Mouse (Mus musculus) gastrocnemius, postnatal 25 days (tissue): ENCODE data around the gene Kmt2c. TPM values are rescaled to one million over a fixed set of nuclear protein-coding genes. Genes with fewer than 3 reads are reported as not detected.

ENCODE experiments used
- DNase-seq: peaks from one replicate; pipeline ENCODE4 v3.0.0; 2022
- long read RNA-seq, 2 experiments: library from polyadenylated mRNA; stranded (forward); transcript quantifications; one replicate each; pipeline ENCODE4 v2.0.0; 2021
- total RNA-seq, 2 experiments: library from RNA; stranded (reverse); gene quantifications; 1 replicate in 1 of 2; 2 replicates in 1 of 2; pipeline ENCODE4 v1.2.3; 2021

The Kmt2c gene
- total RNA-seq = 10 to 100 TPM; 27.4 to 29.1 TPM
- long read RNA-seq, experiment 1, partial matches to known transcripts = 0 of 1 reads
- long read RNA-seq, experiment 1, other reads (novel, unspliced or antisense) = 1 of 1 reads
- long read RNA-seq, experiment 2, partial matches to known transcripts = 2 of 3 reads
- long read RNA-seq, experiment 2, other reads (novel, unspliced or antisense) = 1 of 3 reads

GRCm38 (mm10) chr5:25498346-25498820, at the start of gene Kmt2c:
Kmt2c (minus strand) TSS chr5:25498783.
- peak; percentile 74 for DNase-seq

- no peak for DNase-seq
These were observed 48.3 kb upstream of the Kmt2c start for GRCm38 (mm10) chr5:25546912-25547311.

GRCm38 (mm10) chr5:25544566-25544965, 46.0 kb upstream of the Kmt2c start:
- DNase-seq = peak; percentile 36

GRCm38 (mm10) chr5:25544061-25544460, 45.5 kb upstream of the Kmt2c start:
- DNase-seq = peak; percentile 80

GRCm38 (mm10) chr5:25541661-25542060, 43.1 kb upstream of the Kmt2c start:
- DNase-seq = no peak

- no peak for DNase-seq
These were observed 42.3 kb upstream of the Kmt2c start for GRCm38 (mm10) chr5:25540921-25541320.

- no peak for DNase-seq
These were observed 41.8 kb upstream of the Kmt2c start for GRCm38 (mm10) chr5:25540412-25540811.

- no peak for DNase-seq
These were observed 38.4 kb upstream of the Kmt2c start for GRCm38 (mm10) chr5:25536921-25537409.

- no peak for DNase-seq
These were observed 37.9 kb upstream of the Kmt2c start for GRCm38 (mm10) chr5:25536451-25536850.

GRCm38 (mm10) chr5:25535566-25535965, 37.0 kb upstream of the Kmt2c start:
- no peak for DNase-seq

- no peak for DNase-seq
These were observed 34.7 kb upstream of the Kmt2c start for GRCm38 (mm10) chr5:25533298-25533697.

GRCm38 (mm10) chr5:25532256-25533147, 33.9 kb upstream of the Kmt2c start:
- DNase-seq = no peak

- no peak for DNase-seq
These were observed 32.0 kb upstream of the Kmt2c start for GRCm38 (mm10) chr5:25530629-25531028.

GRCm38 (mm10) chr5:25529529-25530421, 31.2 kb upstream of the Kmt2c start:
- peak; percentile 100 for DNase-seq

GRCm38 (mm10) chr5:25528851-25529528, 30.4 kb upstream of the Kmt2c start:
- DNase-seq = no peak

- no peak for DNase-seq
These were observed 29.4 kb upstream of the Kmt2c start for GRCm38 (mm10) chr5:25527971-25528370.

- peak; percentile 71 for DNase-seq
These were observed 28.3 kb upstream of the Kmt2c start for GRCm38 (mm10) chr5:25526926-25527325.

- peak; percentile 72 for DNase-seq
These were observed 27.5 kb upstream of the Kmt2c start for GRCm38 (mm10) chr5:25526116-25526515.

GRCm38 (mm10) chr5:25521461-25521860, 22.9 kb upstream of the Kmt2c start:
- DNase-seq = no peak

GRCm38 (mm10) chr5:25519820-25520219, 21.2 kb upstream of the Kmt2c start:
- DNase-seq = peak; percentile 27

- no peak for DNase-seq
These were observed 19.0 kb upstream of the Kmt2c start for GRCm38 (mm10) chr5:25517550-25517949.
